Mouse (Mus musculus) kidney, embryonic 16.5 days (tissue): ENCODE measurements around the gene Wipf3. TPM values are rescaled to one million over a fixed set of nuclear protein-coding genes. Genes with fewer than 3 reads are reported as not detected.
A peak's percentile ranks its signal among the peaks of the same experiment; 100 is the strongest.

Source experiments
- ATAC-seq: fragments of 200-750 bp; cut with Nextera tagmentation; 2 replicates; pipeline ENCODE4 v1.8.0; 2017; ENCODE audit warnings: moderate TSS enrichment; ENCODE audit not compliant: low FRiP score, low TSS enrichment
- H3K27ac ChIP-seq: fragments of 300-500 bp; sonication (generic); 2 replicates; pipeline ENCODE4 v1.5.1; 2014; ENCODE audit warnings: low read length
- H3K27me3 ChIP-seq: fragments of 300-500 bp; sonication (generic); 2 replicates; pipeline ENCODE4 v1.6.1; 2014; ENCODE audit warnings: low read length, control low read depth, mixed read lengths; ENCODE audit not compliant: insufficient read depth
- H3K36me3 ChIP-seq: fragments of 300-500 bp; sonication (generic); 2 replicates; pipeline ENCODE4 v1.6.1; 2014; ENCODE audit warnings: low read length, control low read depth, mixed read lengths; ENCODE audit not compliant: insufficient read depth
- H3K4me1 ChIP-seq: fragments of 300-500 bp; sonication (generic); 2 replicates; pipeline ENCODE4 v1.6.1; 2014; ENCODE audit warnings: low read length, control low read depth, mixed read lengths; ENCODE audit not compliant: insufficient read depth
- H3K4me2 ChIP-seq: fragments of 300-500 bp; sonication (generic); replicated peaks from 2 replicates; pipeline ENCODE4 v1.6.1; 2014; ENCODE audit warnings: low read depth, low read length
- H3K4me3 ChIP-seq: fragments of 300-500 bp; sonication (generic); 2 replicates; pipeline ENCODE4 v1.5.1; 2014; ENCODE audit warnings: mild to moderate bottlenecking, low read length
- H3K9ac ChIP-seq: fragments of 300-500 bp; sonication (generic); replicated peaks from 2 replicates; pipeline ENCODE4 v1.6.1; 2014; ENCODE audit warnings: low read length
- H3K9me3 ChIP-seq: fragments of 300-500 bp; sonication (generic); 2 replicates; pipeline ENCODE4 v1.6.1; 2016; ENCODE audit warnings: low read length, control low read depth
- WGBS: fragments of 180-500 bp; shearing (Covaris S2); extraction: QIAGEN DNeasy Blood & Tissue Kit; methylation state at CpG from one replicate; pipeline ENCODE4 v1.1.7; 2014; 5-methylcytosine and 5-hydroxymethylcytosine counted together
- polyA plus RNA-seq: library from polyadenylated mRNA; unstranded; fragments of >200 nt; fragmentation: Nextera tagmentation; extraction: Ambion mirVana; gene quantifications from 2 replicates; pipeline ENCODE4 v1.2.1, GENCODE M21; 2015

Wipf3 gene
- polyA plus RNA-seq, 1 experiment from 2014 or later: 3.1 TPM

DNA sequence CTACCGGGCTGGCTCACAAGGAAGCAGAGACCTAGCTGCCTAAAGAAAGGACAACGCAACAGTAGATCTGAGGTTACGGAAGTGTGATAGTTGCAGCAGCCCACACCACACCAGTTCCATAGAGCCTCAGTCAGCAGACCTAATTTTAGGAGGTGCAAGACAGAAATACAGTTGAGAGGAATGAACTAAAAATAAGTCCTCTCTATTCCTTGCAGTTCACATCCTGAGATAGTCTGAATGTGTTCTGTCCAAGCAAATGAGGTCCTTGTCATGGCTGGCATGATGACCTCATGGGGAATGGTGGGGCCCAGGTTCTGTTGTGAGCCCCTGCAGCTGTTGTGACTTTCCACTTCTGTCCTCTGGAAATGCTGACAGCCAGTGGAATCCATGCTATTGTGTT, 38.0 kb downstream of the Wipf3 start:
- H3K4me1 ChIP-seq: no peaks in the 10 kb centered on the region
- no peak overlapping the region for H3K27ac ChIP-seq
- H3K9ac ChIP-seq: no peak overlapping the region
- H3K36me3 ChIP-seq: no peaks in the 10 kb centered on the region
- H3K9me3 ChIP-seq: no peaks in the 10 kb centered on the region
- no peak for ATAC-seq
- no peaks in the 10 kb centered on the region for H3K27me3 ChIP-seq
- 82% methylated on average over 3 of the region's 3 CpGs for WGBS
- H3K4me2 ChIP-seq: no peak overlapping the region
- no peak overlapping the region for H3K4me3 ChIP-seq

GRCm38 (mm10) chr6:54471866-54472265, 42.5 kb downstream of the Wipf3 start:
- no peak for ATAC-seq
- no peak overlapping the region for H3K27ac ChIP-seq

GRCm38 (mm10) chr6:54472846-54473715, 43.7 kb downstream of the Wipf3 start:
- no peak overlapping the region for H3K4me2 ChIP-seq
- H3K4me1 ChIP-seq: peaks cover 8% of the 10 kb centered on the region; the same call in 1 of the 2 replicates
- no peaks in the 10 kb centered on the region for H3K36me3 ChIP-seq
- no peak overlapping the region for H3K9ac ChIP-seq
- H3K4me3 ChIP-seq: no peak overlapping the region
- no peaks in the 10 kb centered on the region for H3K27me3 ChIP-seq
- no peak for ATAC-seq
- no peaks in the 10 kb centered on the region for H3K9me3 ChIP-seq
- H3K27ac ChIP-seq: no peak overlapping the region
- 61% methylated on average over 8 of the region's 8 CpGs for WGBS

More at GRCm38 (mm10) chr6:54471866-54472265, 42.5 kb downstream of the Wipf3 start:
- no peak overlapping the region for H3K4me3 ChIP-seq
- no peak overlapping the region for H3K9ac ChIP-seq
- peaks cover 8% of the 10 kb centered on the region; the same call in 1 of the 2 replicates for H3K4me1 ChIP-seq
- no peaks in the 10 kb centered on the region for H3K9me3 ChIP-seq
- 71% methylated on average over 7 of the region's 7 CpGs for WGBS
- H3K27me3 ChIP-seq: no peaks in the 10 kb centered on the region
- no peaks in the 10 kb centered on the region for H3K36me3 ChIP-seq
- no peak overlapping the region for H3K4me2 ChIP-seq

- WGBS: 72% methylated on average over 19 of the region's 19 CpGs
- no peaks in the 10 kb centered on the region for H3K9me3 ChIP-seq
- no peak overlapping the region for H3K27ac ChIP-seq
- no peaks in the 10 kb centered on the region for H3K36me3 ChIP-seq
- H3K27me3 ChIP-seq: no peaks in the 10 kb centered on the region
- no peak overlapping the region for H3K4me2 ChIP-seq
- no peak; the same call in 1 of the 2 replicates for ATAC-seq
- no peak overlapping the region for H3K4me3 ChIP-seq
- H3K4me1 ChIP-seq: peaks cover 9% of the 10 kb centered on the region; the same call in 1 of the 2 replicates
- H3K9ac ChIP-seq: no peak overlapping the region
These were observed 46.7 kb downstream of the Wipf3 start for GRCm38 (mm10) chr6:54475926-54476667.

GRCm38 (mm10) chr6:54478646-54479324, 49.4 kb downstream of the Wipf3 start:
- WGBS: 74% methylated on average over 5 of the region's 5 CpGs
- Histone ChIP-seq H3K27ac (no peak overlapping the region), H3K27me3 (no peaks in the 10 kb centered on the region), H3K4me2 (no peak overlapping the region), H3K4me3 (no peak overlapping the region), H3K36me3 (no peaks in the 10 kb centered on the region), H3K4me1 (peaks cover 13% of the 10 kb centered on the region; the same call in 1 of the 2 replicates), H3K9ac (no peak overlapping the region), H3K9me3 (no peaks in the 10 kb centered on the region)
- no peak for ATAC-seq

DNA sequence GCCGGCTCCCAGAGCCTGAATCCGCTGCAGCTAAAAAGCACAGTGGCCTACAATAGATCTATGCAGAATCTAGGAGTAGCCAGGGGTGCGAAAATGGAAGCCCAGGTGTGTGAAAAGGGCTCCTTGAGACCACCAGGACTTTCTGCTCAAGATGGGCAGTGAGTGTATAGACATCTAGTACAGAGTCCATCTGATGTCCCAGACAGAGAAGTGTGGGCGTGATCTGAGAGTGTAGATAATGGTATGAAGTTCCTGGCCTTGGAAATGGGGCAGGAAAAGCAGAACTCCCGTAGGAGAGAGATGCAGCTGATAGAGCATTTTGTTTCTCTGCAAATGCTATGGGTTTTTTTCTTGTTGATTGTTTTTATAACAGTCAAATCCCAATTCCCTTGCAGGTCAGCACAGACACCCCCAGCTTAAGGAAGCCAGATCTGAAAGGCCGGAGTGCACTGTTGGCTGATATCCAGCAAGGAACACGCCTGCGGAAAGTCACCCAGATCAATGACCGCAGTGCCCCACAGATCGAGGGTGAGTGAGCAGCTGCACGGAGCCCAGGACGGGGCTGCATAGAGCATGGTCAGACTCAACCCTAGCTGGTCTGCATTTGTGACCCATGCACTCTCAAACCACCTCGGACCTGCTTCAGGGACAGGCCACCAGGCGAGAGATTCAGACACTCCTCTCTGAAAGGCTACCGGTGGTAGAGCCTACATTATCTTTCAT, 52.1 kb downstream of the Wipf3 start:
- Histone ChIP-seq H3K4me3 (no peak overlapping the region), H3K27ac (no peak overlapping the region), H3K4me1 (peaks cover 15% of the 10 kb centered on the region), H3K9me3 (no peaks in the 10 kb centered on the region), H3K36me3 (no peaks in the 10 kb centered on the region), H3K27me3 (peaks cover 9% of the 10 kb centered on the region), H3K4me2 (no peak overlapping the region), H3K9ac (no peak overlapping the region)
- ATAC-seq: no peak
- 58% methylated on average over 15 of the region's 15 CpGs for WGBS

DNA sequence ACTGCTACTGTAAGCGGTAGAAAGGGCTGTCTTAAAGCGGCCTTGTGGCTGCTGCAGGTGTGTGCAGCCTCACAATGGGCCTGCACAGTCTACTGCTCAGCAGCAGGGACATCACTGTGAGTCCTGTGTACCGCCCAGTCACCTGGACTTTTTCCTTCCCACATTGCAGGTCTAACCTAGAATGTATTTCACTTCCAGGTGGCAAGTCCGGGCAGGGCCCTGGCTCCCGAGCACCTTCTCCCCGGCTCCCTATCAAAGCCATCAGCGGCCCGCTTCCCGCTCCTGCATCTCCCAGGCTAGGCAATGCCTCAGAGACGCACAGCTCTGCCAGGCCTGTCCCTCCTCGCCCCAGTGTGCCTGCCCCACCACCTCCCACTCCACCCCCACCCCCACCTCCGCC, 55.6 kb downstream of the Wipf3 start:
- Histone ChIP-seq H3K9ac (no peak overlapping the region), H3K27me3 (peaks cover 9% of the 10 kb centered on the region), H3K27ac (peak overlapping the region; percentile 46; the same call in 1 of the 2 replicates), H3K9me3 (no peaks in the 10 kb centered on the region), H3K4me1 (peaks cover 15% of the 10 kb centered on the region), H3K4me3 (peak overlapping the region; percentile 29), H3K36me3 (no peaks in the 10 kb centered on the region), H3K4me2 (peak overlapping the region; percentile 62)
- 15% methylated on average over 11 of the region's 12 CpGs for WGBS
- peak; percentile 78 for ATAC-seq

DNA sequence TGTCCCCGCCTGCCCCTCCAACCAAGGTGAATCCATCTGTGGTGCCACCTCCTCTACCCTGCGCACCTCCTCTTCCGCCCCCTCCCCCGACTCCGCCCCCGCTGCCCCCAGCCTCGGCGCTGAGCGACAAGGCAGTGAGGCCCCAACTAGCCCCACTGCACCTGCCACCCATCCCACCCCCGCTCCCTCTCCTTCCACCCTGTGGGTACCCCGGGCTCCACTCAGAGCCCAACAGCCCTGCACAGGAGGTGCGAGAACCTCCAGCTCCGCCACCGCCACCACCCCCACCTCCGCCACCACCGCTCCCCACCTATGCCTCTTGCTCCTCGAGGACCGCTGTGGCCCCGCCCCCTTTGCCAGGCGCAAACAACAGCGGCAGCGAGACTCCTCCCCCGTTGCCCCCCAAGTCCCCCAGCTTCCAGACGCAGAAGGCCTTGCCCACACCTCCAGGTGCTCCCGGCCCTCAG, 56.1 kb downstream of the Wipf3 start:
- Histone ChIP-seq H3K4me3 (peak overlapping the region; percentile 29), H3K27me3 (peaks cover 9% of the 10 kb centered on the region), H3K4me1 (peaks cover 15% of the 10 kb centered on the region), H3K4me2 (peak overlapping the region; percentile 62), H3K27ac (no peak overlapping the region; the same call in 1 of the 2 replicates), H3K36me3 (no peaks in the 10 kb centered on the region), H3K9me3 (no peaks in the 10 kb centered on the region), H3K9ac (peak overlapping the region; percentile 24; the same call in 1 of the 2 replicates)
- ATAC-seq: peak; percentile 68
- 2% methylated on average over 21 of the region's 25 CpGs for WGBS

GRCm38 (mm10) chr6:54485973-54486569, 56.7 kb downstream of the Wipf3 start:
- Histone ChIP-seq H3K9ac (no peak overlapping the region), H3K9me3 (no peaks in the 10 kb centered on the region), H3K27me3 (peaks cover 9% of the 10 kb centered on the region), H3K27ac (no peak overlapping the region), H3K36me3 (no peaks in the 10 kb centered on the region), H3K4me3 (peak overlapping the region; percentile 29), H3K4me2 (peak overlapping the region; percentile 62), H3K4me1 (peaks cover 14% of the 10 kb centered on the region)
- 32% methylated on average over 6 of the region's 6 CpGs for WGBS
- no peak for ATAC-seq
